Mouse (Mus musculus): ENCODE data around the gene Hsd17b2.
"Not testable (repeated sequence)": the region's sequence is repeated elsewhere in the genome, so short reads cannot be mapped to it uniquely, and the experiment has no call there.

Gene Hsd17b2

GRCm38 (mm10) chr8:117718152-117718860 lies 16.6 kb downstream of the Hsd17b2 start:
- DNase-seq = no peak

- DNase-seq = no peak
These were observed 24.8 kb downstream of the Hsd17b2 start for GRCm38 (mm10) chr8:117726467-117726866.

- DNase-seq = no peak
These were observed 25.9 kb downstream of the Hsd17b2 start for GRCm38 (mm10) chr8:117727561-117727960.

GRCm38 (mm10) chr8:117728234-117728633 lies 26.5 kb downstream of the Hsd17b2 start:
- no peak for DNase-seq

GRCm38 (mm10) chr8:117730980-117731379 lies 29.3 kb downstream of the Hsd17b2 start:
- DNase-seq = no peak

- DNase-seq = no peak
These were observed 35.0 kb downstream of the Hsd17b2 start for GRCm38 (mm10) chr8:117736657-117737175.

DNA sequence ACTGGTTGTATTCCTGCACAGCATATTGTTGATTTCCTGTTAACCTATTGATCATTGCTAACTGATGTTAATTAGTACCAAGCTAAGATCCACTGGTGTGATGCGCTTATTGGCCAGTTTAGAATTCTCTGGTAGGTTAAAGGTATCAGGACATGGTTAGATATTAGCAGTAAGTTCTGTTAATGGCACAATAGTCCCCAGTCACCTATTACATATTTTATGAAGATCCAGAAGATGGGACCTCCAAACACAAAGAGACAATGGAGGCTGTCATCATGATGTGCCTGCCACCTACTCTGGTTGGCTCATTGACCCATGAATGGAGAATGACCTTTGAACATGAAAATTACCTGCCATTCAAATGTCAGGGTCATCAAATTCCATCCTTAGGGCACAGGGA lies 36.5 kb downstream of the Hsd17b2 start:
- not testable (repeated sequence) for DNase-seq

- DNase-seq = no peak
These were observed 38.8 kb downstream of the Hsd17b2 start for GRCm38 (mm10) chr8:117740387-117740998.

GRCm38 (mm10) chr8:117742431-117743012 lies 40.8 kb downstream of the Hsd17b2 start:
- no peak for DNase-seq

DNA sequence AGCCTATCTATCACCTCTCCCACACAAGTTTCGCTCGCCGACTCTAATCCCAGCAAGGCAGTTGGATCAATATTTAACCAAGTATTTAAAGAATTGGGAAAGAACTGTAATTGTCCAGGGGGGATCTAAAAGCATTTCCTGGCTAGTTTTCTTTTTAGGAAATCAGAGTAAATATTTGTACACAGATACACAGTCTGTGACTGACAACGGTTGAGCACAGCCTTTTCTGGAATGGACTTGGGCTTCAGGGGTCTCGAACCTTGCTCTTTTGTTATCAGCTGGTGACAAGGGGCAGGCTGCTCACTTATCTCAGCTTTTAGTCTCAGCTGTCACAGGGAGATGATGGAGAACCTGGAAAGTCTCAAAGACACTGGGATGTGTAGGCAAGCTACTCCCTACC lies 44.9 kb downstream of the Hsd17b2 start:
- no peak for DNase-seq

GRCm38 (mm10) chr8:117747428-117747827 lies 45.7 kb downstream of the Hsd17b2 start:
- no peak for DNase-seq

DNA sequence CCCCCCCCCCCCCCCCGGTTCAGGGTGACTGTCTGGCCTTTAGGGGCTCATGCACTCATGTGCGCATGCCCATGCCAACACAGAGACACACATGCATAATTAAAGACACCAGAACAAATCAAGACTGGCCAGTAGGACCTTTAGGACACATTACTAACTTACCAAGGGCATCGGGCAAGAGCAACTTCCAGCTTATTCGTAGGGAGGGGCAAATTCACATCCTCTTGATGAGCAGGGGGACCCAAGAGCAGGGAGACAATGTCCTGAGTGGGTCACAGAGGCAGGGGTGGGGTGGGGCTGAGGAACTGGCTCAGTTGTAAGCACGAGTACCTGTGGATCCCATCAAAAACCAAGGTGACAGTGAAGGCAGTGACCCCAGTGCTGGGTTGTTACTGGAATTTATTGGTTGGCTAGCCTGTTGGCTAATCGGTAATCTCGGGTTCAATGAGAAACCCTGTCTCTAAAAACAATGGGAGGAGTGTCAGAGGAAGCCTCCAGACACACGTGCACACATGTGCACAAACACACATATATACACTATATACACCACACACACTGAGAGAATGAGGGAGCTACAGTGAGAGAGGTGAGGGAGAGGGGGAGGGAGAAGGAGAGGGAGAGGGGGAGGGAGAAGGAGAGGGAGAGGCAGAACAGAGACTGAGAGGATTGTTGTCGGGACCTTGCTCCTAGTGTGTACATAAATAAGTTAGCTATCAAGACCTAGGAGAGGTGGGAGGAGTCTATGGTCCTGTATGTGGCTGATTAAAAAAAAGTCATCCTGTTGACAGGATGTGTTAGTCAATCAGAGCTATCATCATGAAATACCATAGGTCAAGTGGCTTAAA lies 46.4 kb downstream of the Hsd17b2 start:
- DNase-seq = no peak

DNA sequence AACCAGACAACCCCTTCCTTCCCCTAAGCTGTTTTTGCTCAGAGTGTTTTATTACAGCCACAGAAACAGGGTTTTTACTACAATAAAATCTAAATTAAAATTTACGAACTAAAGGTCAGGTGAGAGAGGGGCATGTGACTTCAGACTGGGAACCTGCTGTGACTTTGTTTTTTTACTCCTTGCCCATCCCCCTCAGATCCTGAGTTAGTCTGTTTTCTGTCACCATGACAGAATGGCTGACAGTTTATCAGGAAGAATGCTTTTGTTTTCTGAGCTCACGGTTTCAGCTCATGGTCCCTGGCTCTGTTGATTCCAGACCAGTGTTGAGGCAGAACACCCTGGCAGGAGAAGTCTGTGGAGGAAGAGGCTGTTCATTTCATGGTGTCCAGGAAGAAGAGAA lies 47.7 kb downstream of the Hsd17b2 start:
- DNase-seq = no peak

DNA sequence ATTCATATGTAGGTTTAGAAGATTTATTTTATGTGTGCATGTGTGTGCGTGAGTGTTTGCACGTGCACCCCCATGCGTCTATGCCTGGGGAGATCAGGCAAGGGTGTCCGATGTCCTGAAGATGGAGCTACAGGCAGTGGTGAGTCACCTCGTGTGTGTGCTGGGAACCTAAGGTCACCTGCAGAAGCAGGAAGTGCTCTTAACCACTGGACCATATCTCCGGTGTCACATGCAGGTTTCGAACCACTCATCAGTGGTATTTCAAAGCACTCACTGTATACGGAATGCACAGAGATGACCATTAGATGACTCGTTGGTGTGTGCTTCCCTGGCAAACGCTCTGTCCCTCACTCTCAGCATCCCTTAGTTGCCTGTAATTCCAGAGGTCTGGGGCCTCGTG lies 56.2 kb downstream of the Hsd17b2 start:
- no peak for DNase-seq

DNA sequence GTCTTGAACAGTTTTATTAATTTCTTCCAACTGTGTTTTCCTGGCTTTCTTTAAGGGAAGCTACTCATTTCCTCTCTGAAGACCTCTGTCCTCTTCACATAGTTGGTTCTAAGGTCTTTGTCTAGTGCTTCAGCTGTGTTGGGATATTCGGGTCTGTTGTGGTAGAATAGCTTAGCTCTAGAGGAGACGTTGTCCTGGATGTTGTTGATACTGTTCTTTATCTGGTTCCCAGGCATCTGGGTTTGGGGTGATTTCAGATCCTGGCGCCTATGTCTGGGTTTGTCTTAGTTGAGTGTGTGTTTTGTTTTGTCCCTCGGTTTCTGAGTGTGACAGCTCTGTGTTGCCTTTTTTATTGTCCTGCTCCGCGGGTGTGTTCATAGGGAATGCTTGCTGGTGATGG lies 61.1 kb downstream of the Hsd17b2 start:
- DNase-seq = no peak

- DNase-seq = no peak
These were observed 62.9 kb downstream of the Hsd17b2 start for GRCm38 (mm10) chr8:117764625-117765024.

GRCm38 (mm10) chr8:117765947-117766346 lies 64.2 kb downstream of the Hsd17b2 start:
- no peak for DNase-seq

DNA sequence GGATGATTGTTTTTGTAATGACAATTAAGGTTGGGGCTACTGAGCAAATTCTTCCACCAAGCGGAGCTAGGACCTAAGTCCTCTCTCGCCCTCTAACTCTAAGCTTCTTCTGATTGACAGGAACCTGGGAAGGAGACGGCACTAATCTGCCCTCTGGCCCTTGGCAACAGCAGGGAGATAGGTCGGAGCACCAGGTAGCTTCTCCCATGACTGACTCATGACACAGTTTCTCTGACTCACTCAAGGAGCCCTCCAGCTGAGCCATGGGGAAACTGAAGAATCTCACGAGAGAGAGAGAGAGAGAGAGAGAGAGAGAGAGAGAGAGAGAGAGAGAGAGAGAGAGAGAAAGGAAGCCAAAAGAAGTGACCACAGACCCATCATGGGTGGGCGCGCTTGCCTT lies 67.3 kb downstream of the Hsd17b2 start:
- DNase-seq = no peak

- DNase-seq = no peak
These were observed 69.6 kb downstream of the Hsd17b2 start for GRCm38 (mm10) chr8:117771115-117771836.

- no peak for DNase-seq
These were observed 70.4 kb downstream of the Hsd17b2 start for GRCm38 (mm10) chr8:117772126-117772525.

DNA sequence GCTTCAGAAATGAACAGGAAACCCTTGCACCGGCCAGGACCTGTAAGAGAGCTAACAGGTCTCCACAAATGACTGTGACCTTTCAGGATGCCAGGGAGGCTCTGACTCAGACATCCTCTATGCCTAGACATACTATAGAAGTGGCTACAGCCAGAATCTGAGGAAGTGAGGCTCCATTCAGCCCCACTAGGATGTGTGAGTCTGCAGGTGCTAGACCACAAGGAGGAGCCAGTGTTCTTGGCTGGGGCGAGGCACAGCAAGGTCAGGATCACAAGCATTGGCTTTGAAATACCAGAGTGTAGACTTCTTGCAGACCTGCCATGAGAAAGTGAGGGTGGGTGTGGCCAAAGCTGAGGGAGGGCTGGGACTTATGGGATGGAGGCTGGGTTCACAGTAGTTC lies 70.9 kb downstream of the Hsd17b2 start:
- DNase-seq = no peak

- no peak for DNase-seq
These were observed 73.9 kb downstream of the Hsd17b2 start for GRCm38 (mm10) chr8:117775626-117776025.

- DNase-seq = no peak
These were observed 74.4 kb downstream of the Hsd17b2 start for GRCm38 (mm10) chr8:117776075-117776474.
